Mouse (Mus musculus) erythroblast, embryonic 14.5 days (primary cell): ENCODE results near the gene Slc16a11.

Source experiments
- GATA1 ChIP-seq: IDR thresholded peaks from 2 replicates; pipeline ENCODE4 v1.6.1; 2012; ENCODE audit warnings: low read length, inconsistent platforms, mixed read lengths
- TAL1 ChIP-seq: IDR thresholded peaks from 3 replicates; pipeline ENCODE4 v1.6.1; 2012; ENCODE audit warnings: low read length, inconsistent platforms, mixed read lengths

- no peak for TF ChIP-seq TAL1
- TF ChIP-seq GATA1, result no peak
Measured at GRCm38 (mm10) chr11:70235254-70235900, 22.8 kb downstream of the Slc16a11 start.
